Mouse (Mus musculus) intestine, embryonic 15.5 days (tissue): Measurements from ENCODE around the gene Spg20. TPM values are rescaled to one million over a fixed set of nuclear protein-coding genes. Genes with fewer than 3 reads are reported as not detected.

Experiments used
- ATAC-seq: fragments of 200-750 bp; cut with Nextera tagmentation; 2 replicates; pipeline ENCODE4 v1.8.0; 2017; ENCODE audit warnings: moderate TSS enrichment, moderate library complexity
- H3K27ac ChIP-seq: fragments of 300-500 bp; sonication (generic); 2 replicates; pipeline ENCODE4 v1.5.1; 2015; ENCODE audit warnings: mild to moderate bottlenecking, inconsistent platforms
- H3K27me3 ChIP-seq: fragments of 300-500 bp; sonication (generic); replicated peaks from 2 replicates; pipeline ENCODE4 v1.6.1; 2015; ENCODE audit warnings: inconsistent platforms
- H3K36me3 ChIP-seq: fragments of 300-500 bp; sonication (generic); 2 replicates; pipeline ENCODE4 v1.6.1; 2015; ENCODE audit warnings: inconsistent platforms
- H3K4me1 ChIP-seq: fragments of 300-500 bp; sonication (generic); replicated peaks from 2 replicates; pipeline ENCODE4 v1.6.1; 2015; ENCODE audit warnings: inconsistent platforms
- H3K4me2 ChIP-seq: fragments of 300-500 bp; sonication (generic); replicated peaks from 2 replicates; pipeline ENCODE4 v1.6.1; 2015; ENCODE audit warnings: mild to moderate bottlenecking, inconsistent platforms
- H3K4me3 ChIP-seq: fragments of 300-500 bp; sonication (generic); replicated peaks from 2 replicates; pipeline ENCODE4 v1.5.1; 2015; ENCODE audit warnings: inconsistent platforms
- H3K9ac ChIP-seq: fragments of 300-500 bp; sonication (generic); 2 replicates; pipeline ENCODE4 v1.6.1; 2015; ENCODE audit warnings: inconsistent platforms
- H3K9me3 ChIP-seq: fragments of 300-500 bp; sonication (generic); 2 replicates; pipeline ENCODE4 v1.6.1; 2016; ENCODE audit warnings: inconsistent platforms
- WGBS: fragments of 180-500 bp; shearing (Covaris S2); methylation state at CpG from one replicate; pipeline ENCODE4 v1.1.7; 2015; 5-methylcytosine and 5-hydroxymethylcytosine counted together
- polyA plus RNA-seq: library from polyadenylated mRNA; unstranded; fragments of >200 nt; fragmentation: Nextera tagmentation; extraction: Ambion mirVana; gene quantifications from 2 replicates; pipeline ENCODE4 v1.2.1, GENCODE M21; 2015

The Spg20 gene
- polyA plus RNA-seq, 1 experiment from 2014 or later = 37.4 TPM

GRCm38 (mm10) chr3:55105372-55106023 is 6.4 kb upstream of the Spg20 start:
- peak; percentile 61 for ATAC-seq
- H3K27me3 ChIP-seq = no peaks in the 10 kb centered on the region
- 70% methylated on average over 14 of the region's 14 CpGs for WGBS
- H3K36me3 ChIP-seq = no peaks in the 10 kb centered on the region
- no peak overlapping the region for H3K27ac ChIP-seq
- H3K4me1 ChIP-seq = no peaks in the 10 kb centered on the region
- no peak overlapping the region for H3K9ac ChIP-seq
- no peak overlapping the region for H3K4me3 ChIP-seq
- no peaks in the 10 kb centered on the region for H3K9me3 ChIP-seq
- H3K4me2 ChIP-seq = no peak overlapping the region

DNA sequence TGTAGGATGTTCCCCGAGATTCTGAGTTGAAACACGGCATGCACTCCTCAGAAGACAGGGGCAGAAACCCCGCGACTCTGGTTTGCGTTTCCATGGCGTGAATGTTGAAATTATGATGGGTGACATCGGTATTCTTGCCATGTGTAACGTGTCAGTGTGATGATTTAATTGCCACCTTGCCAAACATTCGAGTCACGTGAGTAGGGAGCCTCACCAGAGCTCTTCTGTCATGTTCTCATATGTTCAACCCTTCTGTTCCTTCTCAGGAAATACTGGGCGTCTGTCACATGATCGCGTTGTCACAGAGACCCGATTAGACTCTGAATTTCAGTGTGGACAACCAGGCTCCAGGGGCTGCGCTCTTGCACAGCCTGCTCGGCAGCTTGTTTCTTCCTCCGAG is 5.9 kb upstream of the Spg20 start:
- no peak overlapping the region for H3K9ac ChIP-seq
- ATAC-seq = peak; percentile 11; the same call in 1 of the 2 replicates
- no peak overlapping the region for H3K4me3 ChIP-seq
- no peaks in the 10 kb centered on the region for H3K4me1 ChIP-seq
- no peaks in the 10 kb centered on the region for H3K9me3 ChIP-seq
- no peak overlapping the region for H3K27ac ChIP-seq
- 82% methylated on average over 17 of the region's 17 CpGs for WGBS
- H3K36me3 ChIP-seq = no peaks in the 10 kb centered on the region
- no peaks in the 10 kb centered on the region for H3K27me3 ChIP-seq
- H3K4me2 ChIP-seq = no peak overlapping the region

DNA sequence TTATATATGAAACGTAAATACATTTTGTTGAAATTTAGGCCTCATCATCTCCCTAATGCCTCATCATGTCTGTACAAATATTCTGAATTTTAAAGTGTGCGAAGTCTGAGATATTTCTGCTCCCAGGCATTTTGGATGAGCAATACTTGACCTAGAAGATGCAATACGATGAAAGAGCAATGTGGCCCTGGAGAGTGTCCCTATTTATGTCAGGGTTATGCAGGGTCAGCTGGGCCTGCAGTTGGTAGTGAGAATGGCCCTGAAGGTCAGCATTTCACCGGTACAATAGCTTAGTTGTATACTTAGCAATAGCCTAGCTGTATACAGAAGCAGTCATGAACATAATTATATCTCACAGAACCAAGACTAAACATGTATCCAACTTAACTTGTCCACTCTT is 2.8 kb upstream of the Spg20 start:
- Histone ChIP-seq H3K4me2 (no peak overlapping the region), H3K9me3 (no peaks in the 10 kb centered on the region), H3K36me3 (no peaks in the 10 kb centered on the region), H3K4me1 (0 out of 2 replicates have a peak, but pooled peaks cover 2% of the 10 kb centered on the region), H3K27me3 (no peaks in the 10 kb centered on the region), H3K4me3 (no peak overlapping the region), H3K27ac (no peak overlapping the region), H3K9ac (no peak overlapping the region)
- 64% methylated on average over 4 of the region's 4 CpGs for WGBS
- no peak for ATAC-seq

DNA sequence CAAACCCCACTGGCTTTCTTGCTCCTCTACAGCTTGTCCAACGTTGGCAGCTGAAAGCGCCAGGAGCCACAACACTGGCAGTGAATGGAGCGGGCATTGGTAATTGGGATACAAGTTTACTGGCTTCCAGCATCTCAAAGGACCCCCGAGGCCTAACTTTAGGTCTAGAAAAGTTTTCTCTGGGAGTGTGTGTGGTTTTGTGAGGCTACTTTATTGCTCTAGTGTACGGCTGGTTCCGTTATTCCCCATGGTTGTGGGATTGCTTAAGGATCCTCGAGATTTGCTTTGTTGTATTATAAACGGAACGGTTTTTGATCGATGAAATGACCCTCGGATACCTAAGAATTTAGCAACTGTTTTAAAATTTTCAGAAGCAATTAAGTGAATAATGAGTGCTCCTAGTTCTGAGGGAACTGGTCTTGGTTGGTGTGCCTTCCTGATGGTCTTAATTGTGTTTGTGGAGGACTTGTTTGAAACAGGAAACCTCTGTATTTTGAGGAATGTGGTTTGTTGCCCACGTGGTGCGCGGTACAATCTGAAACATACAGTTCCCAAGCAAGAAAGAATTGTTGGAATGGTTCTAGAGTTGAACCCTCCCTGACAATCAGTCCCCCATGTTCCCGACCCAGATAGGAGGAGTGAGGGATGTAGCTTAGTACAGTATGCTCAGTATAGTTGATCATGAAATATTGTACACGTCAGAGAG is 955 bp downstream of the Spg20 start:
- Histone ChIP-seq H3K27ac (peak overlapping the region; percentile 86), H3K27me3 (no peaks in the 10 kb centered on the region), H3K9ac (peak overlapping the region; percentile 92), H3K4me1 (peaks cover 7% of the 10 kb centered on the region), H3K4me3 (peak overlapping the region; percentile 65), H3K36me3 (peaks cover 9% of the 10 kb centered on the region), H3K9me3 (no peaks in the 10 kb centered on the region), H3K4me2 (peak overlapping the region; percentile 67)
- 0 out of 2 replicates have a peak, but pooled peaks have one; percentile 3 for ATAC-seq
- WGBS = 29% methylated on average over 16 of the region's 16 CpGs

- Histone ChIP-seq H3K9ac (no peak overlapping the region), H3K27me3 (no peaks in the 10 kb centered on the region), H3K4me3 (no peak overlapping the region), H3K4me2 (no peak overlapping the region), H3K4me1 (peaks cover 7% of the 10 kb centered on the region), H3K9me3 (no peaks in the 10 kb centered on the region), H3K27ac (no peak overlapping the region), H3K36me3 (peaks cover 18% of the 10 kb centered on the region)
- no peak for ATAC-seq
- WGBS = 59% methylated on average over 7 of the region's 7 CpGs
These were observed 2.6 kb downstream of the Spg20 start for GRCm38 (mm10) chr3:55114313-55115065.

GRCm38 (mm10) chr3:55115071-55115470 is 3.2 kb downstream of the Spg20 start:
- WGBS = 54% methylated on average over 1 of the region's 1 CpGs
- H3K4me1 ChIP-seq = peaks cover 7% of the 10 kb centered on the region
- H3K9me3 ChIP-seq = no peaks in the 10 kb centered on the region
- no peak overlapping the region for H3K9ac ChIP-seq
- no peak overlapping the region for H3K4me3 ChIP-seq
- no peak for ATAC-seq
- H3K27ac ChIP-seq = no peak overlapping the region
- H3K36me3 ChIP-seq = peaks cover 18% of the 10 kb centered on the region
- no peak overlapping the region for H3K4me2 ChIP-seq
- H3K27me3 ChIP-seq = no peaks in the 10 kb centered on the region

DNA sequence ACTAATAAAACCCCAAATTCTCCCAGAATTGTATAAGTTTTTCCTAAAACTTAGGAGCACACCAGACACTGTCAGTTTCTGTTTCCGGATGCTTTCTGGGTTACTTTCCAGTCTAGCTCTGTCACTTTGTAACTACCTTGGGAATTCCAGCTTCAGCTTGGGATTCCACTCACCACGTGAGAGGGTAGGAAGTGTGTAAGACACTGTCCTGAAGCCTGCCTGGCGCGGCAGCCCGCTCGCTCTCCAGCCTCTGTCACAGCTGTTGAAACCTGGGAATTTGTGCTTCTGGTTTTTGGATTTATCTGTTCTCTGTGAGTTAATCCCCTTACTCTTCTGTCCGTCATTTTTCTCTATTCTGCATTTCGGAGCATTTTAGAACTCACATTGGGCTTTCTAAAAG is 4.1 kb downstream of the Spg20 start:
- Histone ChIP-seq H3K9ac (no peak overlapping the region), H3K9me3 (no peaks in the 10 kb centered on the region), H3K4me2 (no peak overlapping the region), H3K27me3 (no peaks in the 10 kb centered on the region), H3K27ac (no peak overlapping the region), H3K36me3 (peaks cover 18% of the 10 kb centered on the region), H3K4me1 (peaks cover 7% of the 10 kb centered on the region), H3K4me3 (no peak overlapping the region)
- ATAC-seq = no peak
- WGBS = 88% methylated on average over 8 of the region's 8 CpGs

- peak; percentile 70 for ATAC-seq
These were observed 7.5 kb downstream of the Spg20 start for GRCm38 (mm10) chr3:55119275-55119898.

DNA sequence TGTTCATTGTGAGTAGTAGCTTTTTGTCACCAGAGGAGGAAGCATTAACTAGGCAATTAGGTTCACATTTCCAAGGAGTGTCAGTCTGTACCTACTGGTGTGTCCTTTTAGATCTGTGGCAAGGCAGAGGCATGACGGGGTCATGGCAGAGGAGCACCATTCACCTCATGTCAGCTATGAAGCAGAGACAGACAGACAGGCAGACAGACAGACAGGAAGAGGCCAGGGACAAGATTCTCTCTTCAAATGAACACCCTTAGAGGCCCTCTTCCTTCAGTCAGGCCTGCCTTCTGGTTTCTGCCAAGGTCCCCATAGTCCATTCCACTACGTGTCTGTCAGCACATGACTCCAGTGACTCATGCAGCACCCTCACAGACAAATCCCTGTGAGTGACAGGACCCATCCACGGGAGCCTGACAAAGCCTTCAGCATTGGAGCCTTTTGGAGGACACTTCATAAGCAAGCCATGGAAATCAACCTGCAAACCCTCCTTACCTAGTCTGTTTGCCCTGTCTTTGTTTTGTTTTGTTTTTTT is 10.5 kb downstream of the Spg20 start:
- Histone ChIP-seq H3K4me3 (no peak overlapping the region), H3K9me3 (no peaks in the 10 kb centered on the region), H3K36me3 (peaks cover 37% of the 10 kb centered on the region), H3K4me1 (no peaks in the 10 kb centered on the region), H3K9ac (no peak overlapping the region), H3K27me3 (no peaks in the 10 kb centered on the region), H3K4me2 (no peak overlapping the region), H3K27ac (no peak overlapping the region)
- 85% methylated on average over 3 of the region's 3 CpGs for WGBS
- no peak for ATAC-seq

More at GRCm38 (mm10) chr3:55119275-55119898, 7.5 kb downstream of the Spg20 start:
- H3K27me3 ChIP-seq = no peaks in the 10 kb centered on the region
- peaks cover 29% of the 10 kb centered on the region for H3K36me3 ChIP-seq
- no peak overlapping the region for H3K9ac ChIP-seq
- no peak overlapping the region for H3K4me3 ChIP-seq
- H3K4me1 ChIP-seq = peaks cover 3% of the 10 kb centered on the region
- no peak overlapping the region for H3K4me2 ChIP-seq
- no peak overlapping the region for H3K27ac ChIP-seq
- H3K9me3 ChIP-seq = no peaks in the 10 kb centered on the region
- 79% methylated on average over 6 of the region's 6 CpGs for WGBS

DNA sequence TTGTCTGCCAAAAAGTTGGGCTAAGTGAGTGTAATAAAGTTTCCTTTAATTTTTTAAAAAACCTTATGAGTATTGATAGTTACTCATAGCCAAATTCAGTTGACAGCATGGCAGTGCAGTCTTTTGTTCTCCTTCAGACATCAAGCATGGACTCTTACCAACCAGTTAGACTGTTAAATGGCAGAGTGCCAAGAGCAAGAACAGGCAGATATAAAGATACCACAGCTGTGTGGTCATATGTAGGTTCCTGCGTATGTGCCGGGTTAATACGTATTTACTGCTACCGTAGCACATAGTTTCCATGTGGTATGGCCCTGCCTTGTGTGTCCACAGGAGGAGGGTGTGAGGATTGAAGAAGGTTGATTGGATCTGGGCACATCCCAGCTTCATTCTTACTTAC is 11.2 kb downstream of the Spg20 start:
- no peaks in the 10 kb centered on the region for H3K4me1 ChIP-seq
- H3K4me3 ChIP-seq = no peak overlapping the region
- H3K36me3 ChIP-seq = peaks cover 37% of the 10 kb centered on the region; the same call in 1 of the 2 replicates
- no peaks in the 10 kb centered on the region for H3K9me3 ChIP-seq
- WGBS = 83% methylated on average over 4 of the region's 4 CpGs
- no peak for ATAC-seq
- no peaks in the 10 kb centered on the region for H3K27me3 ChIP-seq
- no peak overlapping the region for H3K9ac ChIP-seq
- no peak overlapping the region for H3K4me2 ChIP-seq
- H3K27ac ChIP-seq = no peak overlapping the region

DNA sequence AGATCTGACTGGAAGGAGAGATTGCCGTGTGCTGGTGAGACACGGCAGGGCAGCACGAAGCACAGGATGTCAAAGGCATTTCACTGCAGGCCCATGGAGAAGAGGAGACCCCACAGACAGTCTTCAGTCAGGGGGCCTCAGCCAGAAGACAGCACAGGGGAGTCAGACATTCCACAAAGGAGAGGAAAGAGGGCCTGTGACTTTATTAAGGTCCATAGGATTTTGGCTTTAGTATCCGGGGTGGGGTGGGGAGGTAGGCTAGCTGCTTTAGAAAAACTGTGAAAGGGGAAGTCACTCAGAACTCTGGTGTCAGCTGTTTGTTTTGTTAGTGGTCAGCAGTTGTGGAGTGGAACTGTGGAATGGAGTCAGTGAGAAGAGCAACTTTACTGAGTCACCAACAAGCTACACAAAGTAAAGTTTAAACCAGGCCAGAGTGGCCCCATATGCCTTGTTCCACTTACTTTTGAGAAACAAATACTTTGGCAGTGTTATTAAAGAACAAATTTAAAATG is 17.3 kb downstream of the Spg20 start:
- H3K4me2 ChIP-seq = no peak overlapping the region
- H3K4me1 ChIP-seq = no peaks in the 10 kb centered on the region
- ATAC-seq = no peak
- H3K9ac ChIP-seq = no peak overlapping the region
- H3K36me3 ChIP-seq = peaks cover 32% of the 10 kb centered on the region
- no peaks in the 10 kb centered on the region for H3K9me3 ChIP-seq
- H3K27me3 ChIP-seq = no peaks in the 10 kb centered on the region
- H3K4me3 ChIP-seq = no peak overlapping the region
- 87% methylated on average over 4 of the region's 4 CpGs for WGBS
- H3K27ac ChIP-seq = no peak overlapping the region
